Mouse (Mus musculus): ENCODE data around the gene Clec2g. TPM values are rescaled to one million over a fixed set of nuclear protein-coding genes. Genes with fewer than 3 reads are reported as not detected.

Gene Clec2g
- not detected for polyA plus RNA-seq (2017; shearing (Covaris generic))

GRCm38 (mm10) chr6:128934081-128934480, at the start of gene Clec2g:
Gene Clec2g, plus strand, starts transcription at chr6:128934381.

DNA sequence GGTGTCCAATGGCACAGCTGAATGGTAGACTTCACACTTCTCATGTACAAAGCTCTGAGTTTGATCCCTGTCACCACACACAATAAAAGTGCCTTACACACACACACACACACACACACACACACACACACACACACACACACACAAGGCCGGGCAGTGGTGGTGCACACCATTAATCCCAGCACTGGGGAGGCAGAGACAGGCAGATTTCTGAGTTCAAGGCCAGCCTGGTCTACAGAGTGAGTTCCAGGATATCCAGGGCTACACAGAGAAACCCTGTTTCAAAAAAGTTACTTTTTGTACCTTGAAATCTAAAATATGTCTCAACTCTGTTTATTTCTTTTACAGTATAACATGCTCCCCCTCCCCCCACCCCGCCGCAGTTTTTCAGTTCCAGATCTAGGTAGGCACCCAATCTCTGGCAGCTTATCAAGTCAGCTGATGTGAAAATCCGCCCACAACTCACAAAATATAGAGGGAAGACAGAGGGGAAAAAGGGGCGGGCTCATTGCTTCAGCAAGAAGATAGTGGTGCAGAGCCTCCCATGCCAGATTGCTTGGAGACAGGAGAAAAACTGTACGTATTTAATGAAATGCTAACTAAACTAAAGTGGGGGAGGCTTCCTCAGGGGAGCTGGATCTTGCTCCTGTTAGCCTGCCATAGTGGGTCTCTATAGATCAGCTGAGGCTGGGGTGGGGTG, 46.9 kb upstream of the Clec2g start, which contains the start of gene Clec2i:
Clec2i (plus strand) TSS at position 498 of the 700 bp plus-strand sequence.

GRCm38 (mm10) chr6:128890948-128891355, 43.2 kb upstream of the Clec2g start, which contains the start of gene BC035044:
Gene BC035044, minus strand, starts transcription at chr6:128891126.

Other genes starting within 250 kb of the Clec2g start
- not detected for gene Klrb1, start 211.3 kb upstream of the Clec2g start, polyA plus RNA-seq (2017; shearing (Covaris generic))
- gene Klrb1c, start 145.2 kb upstream of the Clec2g start, polyA plus RNA-seq (2017; shearing (Covaris generic)) = 3.7 TPM
- gene Gm44511, start 108.1 kb upstream of the Clec2g start, polyA plus RNA-seq (2017; shearing (Covaris generic)) = not detected
- not detected for gene Klrb1b, start 108.0 kb upstream of the Clec2g start, polyA plus RNA-seq (2017; shearing (Covaris generic))
- 119 TPM for gene Clec2i, start 46.8 kb upstream of the Clec2g start, polyA plus RNA-seq (2017; shearing (Covaris generic))
- 4.9 TPM for gene BC035044, start 43.3 kb upstream of the Clec2g start, polyA plus RNA-seq (2017; shearing (Covaris generic))
- gene Klrb1f, start 111.5 kb downstream of the Clec2g start, polyA plus RNA-seq (2017; shearing (Covaris generic)) = 3.6 TPM
- gene Clec2e, start 166.5 kb downstream of the Clec2g start, polyA plus RNA-seq (2017; shearing (Covaris generic)) = not detected
- 41.8 TPM for gene Clec2d, start 246.2 kb downstream of the Clec2g start, polyA plus RNA-seq (2017; shearing (Covaris generic))